Mouse (Mus musculus): ENCODE results near the gene Sim1. TPM values are rescaled to one million over a fixed set of nuclear protein-coding genes. Genes with fewer than 3 reads are reported as not detected.

The Sim1 gene
- polyA plus RNA-seq, 1 experiment: not detected

- no peaks in the 10 kb centered on the region for H3K36me3 ChIP-seq (replicated peaks; ENCODE audit: low read length)
- peaks cover 5% of the 10 kb centered on the region; the same call in 1 of the 2 replicates for H3K9me3 ChIP-seq
- H3K4me1 ChIP-seq: peaks cover 51% of the 10 kb centered on the region
- H3K4me3 ChIP-seq (replicated peaks): no peak overlapping the region
- TF ChIP-seq GATA1 (IDR thresholded peaks at IDR 0.05; ENCODE audit: borderline replicate concordance, low read length) (no peak), FLI1 (IDR thresholded peaks at IDR 0.05; ENCODE audit: low read length) (no peak)
- peaks cover 97% of the 10 kb centered on the region for H3K27me3 ChIP-seq (replicated peaks)
Observed at GRCm38 (mm10) chr10:50893546-50893945, 1.0 kb upstream of the Sim1 start.

GRCm38 (mm10) chr10:50895091-50895790 lies 687 bp downstream of the Sim1 start:
- no peak for TF ChIP-seq GATA1 (IDR thresholded peaks at IDR 0.05; ENCODE audit: borderline replicate concordance, low read length)
- TF ChIP-seq FLI1 (IDR thresholded peaks at IDR 0.05; ENCODE audit: low read length): no peak
- Histone ChIP-seq H3K4me1 (peaks cover 51% of the 10 kb centered on the region), H3K36me3 (replicated peaks; ENCODE audit: low read length) (no peaks in the 10 kb centered on the region), H3K27me3 (replicated peaks) (peaks cover 93% of the 10 kb centered on the region), H3K9me3 (peaks cover 5% of the 10 kb centered on the region; the same call in 1 of the 2 replicates), H3K4me3 (replicated peaks) (peak overlapping the region; percentile 90)

- peaks cover 59% of the 10 kb centered on the region for H3K4me1 ChIP-seq
- peaks cover 9% of the 10 kb centered on the region for H3K9me3 ChIP-seq
- no peak for TF ChIP-seq FLI1 (IDR thresholded peaks at IDR 0.05; ENCODE audit: low read length)
- no peak for TF ChIP-seq GATA1 (IDR thresholded peaks at IDR 0.05; ENCODE audit: borderline replicate concordance, low read length)
- no peak overlapping the region for H3K4me3 ChIP-seq (replicated peaks)
- H3K36me3 ChIP-seq (replicated peaks; ENCODE audit: low read length): no peaks in the 10 kb centered on the region
- peaks cover 93% of the 10 kb centered on the region for H3K27me3 ChIP-seq (replicated peaks)
Observed at GRCm38 (mm10) chr10:50895881-50896766, 1.6 kb downstream of the Sim1 start.

GRCm38 (mm10) chr10:50896767-50897390 lies 2.3 kb downstream of the Sim1 start:
- H3K4me1 ChIP-seq: peaks cover 62% of the 10 kb centered on the region
- peaks cover 9% of the 10 kb centered on the region for H3K9me3 ChIP-seq
- H3K36me3 ChIP-seq (replicated peaks; ENCODE audit: low read length): no peaks in the 10 kb centered on the region
- H3K27me3 ChIP-seq (replicated peaks): peaks cover 94% of the 10 kb centered on the region
- H3K4me3 ChIP-seq (replicated peaks): no peak overlapping the region
- TF ChIP-seq GATA1 (IDR thresholded peaks at IDR 0.05; ENCODE audit: borderline replicate concordance, low read length) (no peak), FLI1 (IDR thresholded peaks at IDR 0.05; ENCODE audit: low read length) (no peak)

GRCm38 (mm10) chr10:50897530-50898471 lies 3.2 kb downstream of the Sim1 start:
- no peak for TF ChIP-seq FLI1 (IDR thresholded peaks at IDR 0.05; ENCODE audit: low read length)
- no peak for TF ChIP-seq GATA1 (IDR thresholded peaks at IDR 0.05; ENCODE audit: borderline replicate concordance, low read length)
- H3K4me1 ChIP-seq: peaks cover 56% of the 10 kb centered on the region
- no peaks in the 10 kb centered on the region for H3K36me3 ChIP-seq (replicated peaks; ENCODE audit: low read length)
- H3K27me3 ChIP-seq (replicated peaks): peaks cover 94% of the 10 kb centered on the region
- H3K9me3 ChIP-seq: peaks cover 9% of the 10 kb centered on the region
- peak overlapping the region; percentile 81 for H3K4me3 ChIP-seq (replicated peaks)

GRCm38 (mm10) chr10:50898621-50899020 lies 4.1 kb downstream of the Sim1 start:
- H3K9me3 ChIP-seq: peaks cover 12% of the 10 kb centered on the region
- H3K4me3 ChIP-seq (replicated peaks): no peak overlapping the region
- no peaks in the 10 kb centered on the region for H3K36me3 ChIP-seq (replicated peaks; ENCODE audit: low read length)
- TF ChIP-seq GATA1 (IDR thresholded peaks at IDR 0.05; ENCODE audit: borderline replicate concordance, low read length) (no peak), FLI1 (IDR thresholded peaks at IDR 0.05; ENCODE audit: low read length) (no peak)
- peaks cover 94% of the 10 kb centered on the region for H3K27me3 ChIP-seq (replicated peaks)
- peaks cover 54% of the 10 kb centered on the region for H3K4me1 ChIP-seq

GRCm38 (mm10) chr10:50899846-50900745 lies 5.5 kb downstream of the Sim1 start:
- TF ChIP-seq FLI1 (IDR thresholded peaks at IDR 0.05; ENCODE audit: low read length) (no peak), GATA1 (IDR thresholded peaks at IDR 0.05; ENCODE audit: borderline replicate concordance, low read length) (no peak)
- peaks cover 43% of the 10 kb centered on the region for H3K4me1 ChIP-seq
- H3K27me3 ChIP-seq (replicated peaks): peaks cover 94% of the 10 kb centered on the region
- peaks cover 8% of the 10 kb centered on the region; the same call in 1 of the 2 replicates for H3K9me3 ChIP-seq
- H3K4me3 ChIP-seq (replicated peaks): no peak overlapping the region
- no peaks in the 10 kb centered on the region for H3K36me3 ChIP-seq (replicated peaks; ENCODE audit: low read length)
